Mouse (Mus musculus) spleen, adult 2 months (tissue): ENCODE results near the gene Lsm12.

Source experiments
- CTCF ChIP-seq: fragments of 200-500 bp; IDR thresholded peaks from 2 replicates; pipeline ENCODE4 v1.5.1; 2011; ENCODE audit warnings: mild to moderate bottlenecking, inconsistent platforms; ENCODE audit not compliant: insufficient read depth, insufficient read length, insufficient replicate concordance; ENCODE audit errors: extremely low read depth
- POLR2A ChIP-seq: fragments of 200-500 bp; IDR thresholded peaks from 2 replicates; pipeline ENCODE4 v1.6.1; 2011; ENCODE audit warnings: low read depth, low read length, inconsistent platforms

DNA sequence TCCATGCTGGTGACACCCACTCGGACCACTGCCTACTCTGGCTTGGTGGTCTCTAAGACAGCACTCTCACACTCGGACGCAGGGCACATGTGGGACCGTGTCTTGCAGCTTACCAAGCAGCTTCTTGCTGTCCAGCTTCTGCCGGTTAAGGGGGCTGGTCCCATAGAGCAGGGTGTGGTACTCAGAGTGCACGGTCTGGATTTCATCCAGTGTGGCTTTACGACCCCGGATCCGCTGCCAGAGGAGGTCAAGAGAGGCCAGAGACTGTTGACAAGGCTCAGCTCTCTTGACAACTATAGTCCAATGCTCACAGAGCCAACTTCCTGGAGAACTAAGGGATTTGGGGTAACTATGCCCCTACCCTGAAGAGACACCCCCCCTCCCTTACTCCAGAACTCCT, 14.8 kb upstream of the Lsm12 start:
- TF ChIP-seq POLR2A (no peak), CTCF (no peak)
